Mouse (Mus musculus): Measurements from ENCODE around the gene Igdcc4. TPM values are rescaled to one million over a fixed set of nuclear protein-coding genes. Genes with fewer than 3 reads are reported as not detected.

The Igdcc4 gene
- polyA plus RNA-seq, 1 experiment from 2014 or later: 13.5 TPM

DNA sequence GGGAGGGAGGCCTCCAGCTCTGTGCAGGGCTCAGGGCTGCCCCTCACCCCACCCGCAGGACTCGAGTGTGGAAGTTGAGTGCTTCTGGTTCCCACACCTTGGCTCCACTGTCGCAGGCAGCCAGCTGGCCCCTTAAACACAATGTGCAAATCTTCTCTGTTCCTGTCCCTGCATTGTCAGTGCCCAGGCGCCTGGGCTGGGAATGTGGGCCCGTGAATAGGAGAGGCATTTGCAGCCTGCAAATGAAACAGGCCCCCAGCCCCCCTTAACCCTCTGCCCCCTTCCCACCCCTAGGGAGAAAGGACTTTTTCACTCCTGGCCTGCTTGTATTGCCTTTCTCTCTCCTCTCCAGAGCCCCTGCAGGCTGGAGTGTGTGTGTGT lies 52.0 kb downstream of the Igdcc4 start:
- Histone ChIP-seq H3K9ac (ENCODE audit: low read length) (no peak overlapping the region), H3K4me2 (ENCODE audit: low read depth, severe bottlenecking) (no peak overlapping the region), H3K36me3 (ENCODE audit: control insufficient read depth, insufficient read depth, low read length) (no peaks in the 10 kb centered on the region), H3K9me3 (ENCODE audit: control insufficient read depth, low read length) (no peaks in the 10 kb centered on the region), H3K27ac (replicated peaks; ENCODE audit: low read depth, low read length) (peak overlapping the region; percentile 24), H3K4me1 (ENCODE audit: control insufficient read depth, insufficient read depth, low read length) (peaks cover 46% of the 10 kb centered on the region), H3K4me3 (ENCODE audit: low read depth, low read length) (no peak overlapping the region), H3K27me3 (ENCODE audit: control insufficient read depth, insufficient read depth, low read length) (no peaks in the 10 kb centered on the region)
- 0 out of 2 replicates have a peak, but pooled peaks have one; percentile 14 for ATAC-seq (ENCODE audit: insufficient number of reproducible peaks, low FRiP score, low TSS enrichment, low read depth)
- no peak for DNase-seq (ENCODE audit: low spot score)
- WGBS: 9% methylated on average over 5 of the region's 5 CpGs

- 41% methylated on average over 9 of the region's 9 CpGs for WGBS
- DNase-seq (ENCODE audit: low spot score) (no peak), ATAC-seq (ENCODE audit: insufficient number of reproducible peaks, low FRiP score, low TSS enrichment, low read depth) (no peak)
- H3K4me2 ChIP-seq (ENCODE audit: low read depth, severe bottlenecking): no peak overlapping the region
- peaks cover 48% of the 10 kb centered on the region for H3K4me1 ChIP-seq (ENCODE audit: control insufficient read depth, insufficient read depth, low read length)
- peak overlapping the region; percentile 24; the same call in 1 of the 2 replicates for H3K27ac ChIP-seq (replicated peaks; ENCODE audit: low read depth, low read length)
- no peak overlapping the region for H3K4me3 ChIP-seq (ENCODE audit: low read depth, low read length)
- H3K9ac ChIP-seq (ENCODE audit: low read length): no peak overlapping the region
- no peaks in the 10 kb centered on the region for H3K9me3 ChIP-seq (ENCODE audit: control insufficient read depth, low read length)
- no peaks in the 10 kb centered on the region for H3K36me3 ChIP-seq (ENCODE audit: control insufficient read depth, insufficient read depth, low read length)
- no peaks in the 10 kb centered on the region for H3K27me3 ChIP-seq (ENCODE audit: control insufficient read depth, insufficient read depth, low read length)
Measured at GRCm38 (mm10) chr9:65154692-65155455, 53.6 kb downstream of the Igdcc4 start.

- Histone ChIP-seq H3K4me3 (ENCODE audit: low read depth, low read length) (no peak overlapping the region), H3K27ac (replicated peaks; ENCODE audit: low read depth, low read length) (no peak overlapping the region; the same call in 1 of the 2 replicates), H3K4me2 (ENCODE audit: low read depth, severe bottlenecking) (no peak overlapping the region), H3K9ac (ENCODE audit: low read length) (no peak overlapping the region; the same call in 1 of the 2 replicates), H3K36me3 (ENCODE audit: control insufficient read depth, insufficient read depth, low read length) (no peaks in the 10 kb centered on the region), H3K27me3 (ENCODE audit: control insufficient read depth, insufficient read depth, low read length) (no peaks in the 10 kb centered on the region), H3K9me3 (ENCODE audit: control insufficient read depth, low read length) (no peaks in the 10 kb centered on the region), H3K4me1 (ENCODE audit: control insufficient read depth, insufficient read depth, low read length) (peaks cover 51% of the 10 kb centered on the region)
- DNase-seq (ENCODE audit: low spot score) (no peak), ATAC-seq (ENCODE audit: insufficient number of reproducible peaks, low FRiP score, low TSS enrichment, low read depth) (no peak)
- WGBS: 11% methylated on average over 8 of the region's 8 CpGs
Measured at GRCm38 (mm10) chr9:65156604-65157003, 55.3 kb downstream of the Igdcc4 start.

- Histone ChIP-seq H3K4me2 (ENCODE audit: low read depth, severe bottlenecking) (no peak overlapping the region), H3K27me3 (ENCODE audit: control insufficient read depth, insufficient read depth, low read length) (no peaks in the 10 kb centered on the region), H3K9ac (ENCODE audit: low read length) (no peak overlapping the region), H3K36me3 (ENCODE audit: control insufficient read depth, insufficient read depth, low read length) (no peaks in the 10 kb centered on the region), H3K4me3 (ENCODE audit: low read depth, low read length) (no peak overlapping the region), H3K4me1 (ENCODE audit: control insufficient read depth, insufficient read depth, low read length) (peaks cover 61% of the 10 kb centered on the region), H3K9me3 (ENCODE audit: control insufficient read depth, low read length) (no peaks in the 10 kb centered on the region), H3K27ac (replicated peaks; ENCODE audit: low read depth, low read length) (no peak overlapping the region)
- ATAC-seq (ENCODE audit: insufficient number of reproducible peaks, low FRiP score, low TSS enrichment, low read depth) (no peak), DNase-seq (ENCODE audit: low spot score) (peak; percentile 54)
- WGBS: 24% methylated on average over 6 of the region's 6 CpGs
Measured at GRCm38 (mm10) chr9:65157631-65158030, 56.3 kb downstream of the Igdcc4 start.

DNA sequence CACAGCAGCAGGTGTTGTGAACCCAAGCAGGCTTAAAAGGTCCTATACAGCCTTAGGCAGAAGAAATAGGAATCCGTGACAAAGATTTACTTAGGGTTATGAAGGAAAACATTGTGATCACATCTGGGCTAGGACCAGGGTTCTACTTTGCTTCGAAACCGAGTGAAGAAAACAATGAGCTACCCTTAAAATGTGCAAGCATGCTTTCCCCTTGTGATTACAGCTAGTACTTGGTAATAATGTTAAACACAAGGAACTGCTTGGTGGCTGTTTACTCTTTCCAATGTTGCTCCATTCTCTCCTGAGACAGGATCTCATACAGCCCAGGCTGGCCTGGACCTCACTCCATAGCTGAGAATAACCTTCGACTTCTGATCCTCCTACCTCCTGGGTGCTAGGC lies 59.9 kb downstream of the Igdcc4 start:
- 43% methylated on average over 4 of the region's 4 CpGs for WGBS
- DNase-seq (ENCODE audit: low spot score): no peak
- H3K9me3 ChIP-seq (ENCODE audit: control insufficient read depth, low read length): no peaks in the 10 kb centered on the region
- no peak overlapping the region for H3K4me3 ChIP-seq (ENCODE audit: low read depth, low read length)
- ATAC-seq (ENCODE audit: insufficient number of reproducible peaks, low FRiP score, low TSS enrichment, low read depth): no peak
- no peaks in the 10 kb centered on the region for H3K27me3 ChIP-seq (ENCODE audit: control insufficient read depth, insufficient read depth, low read length)
- no peak overlapping the region for H3K27ac ChIP-seq (replicated peaks; ENCODE audit: low read depth, low read length)
- no peaks in the 10 kb centered on the region for H3K36me3 ChIP-seq (ENCODE audit: control insufficient read depth, insufficient read depth, low read length)
- peaks cover 53% of the 10 kb centered on the region for H3K4me1 ChIP-seq (ENCODE audit: control insufficient read depth, insufficient read depth, low read length)
- no peak overlapping the region for H3K4me2 ChIP-seq (ENCODE audit: low read depth, severe bottlenecking)
- H3K9ac ChIP-seq (ENCODE audit: low read length): no peak overlapping the region

GRCm38 (mm10) chr9:65161881-65162280 lies 60.6 kb downstream of the Igdcc4 start:
- Histone ChIP-seq H3K27me3 (ENCODE audit: control insufficient read depth, insufficient read depth, low read length) (no peaks in the 10 kb centered on the region), H3K4me1 (ENCODE audit: control insufficient read depth, insufficient read depth, low read length) (peaks cover 51% of the 10 kb centered on the region), H3K4me2 (ENCODE audit: low read depth, severe bottlenecking) (peak overlapping the region; percentile 80; the same call in 1 of the 2 replicates), H3K9me3 (ENCODE audit: control insufficient read depth, low read length) (no peaks in the 10 kb centered on the region), H3K36me3 (ENCODE audit: control insufficient read depth, insufficient read depth, low read length) (no peaks in the 10 kb centered on the region), H3K27ac (replicated peaks; ENCODE audit: low read depth, low read length) (peak overlapping the region; percentile 82; the same call in 1 of the 2 replicates), H3K9ac (ENCODE audit: low read length) (no peak overlapping the region), H3K4me3 (ENCODE audit: low read depth, low read length) (no peak overlapping the region)
- ATAC-seq (ENCODE audit: insufficient number of reproducible peaks, low FRiP score, low TSS enrichment, low read depth) (no peak), DNase-seq (ENCODE audit: low spot score) (no peak)
- WGBS: 15% methylated on average over 8 of the region's 8 CpGs

GRCm38 (mm10) chr9:65162711-65163639 lies 61.7 kb downstream of the Igdcc4 start:
- DNase-seq (ENCODE audit: low spot score) (peak; percentile 81), ATAC-seq (ENCODE audit: insufficient number of reproducible peaks, low FRiP score, low TSS enrichment, low read depth) (peak; percentile 60)
- WGBS: under 1% methylated on average over 46 of the region's 69 CpGs
- Histone ChIP-seq H3K9ac (ENCODE audit: low read length) (peak overlapping the region; percentile 67), H3K4me2 (ENCODE audit: low read depth, severe bottlenecking) (peak overlapping the region; percentile 80), H3K27ac (replicated peaks; ENCODE audit: low read depth, low read length) (peak overlapping the region; percentile 82), H3K27me3 (ENCODE audit: control insufficient read depth, insufficient read depth, low read length) (no peaks in the 10 kb centered on the region), H3K36me3 (ENCODE audit: control insufficient read depth, insufficient read depth, low read length) (no peaks in the 10 kb centered on the region), H3K4me3 (ENCODE audit: low read depth, low read length) (peak overlapping the region; percentile 34), H3K9me3 (ENCODE audit: control insufficient read depth, low read length) (no peaks in the 10 kb centered on the region), H3K4me1 (ENCODE audit: control insufficient read depth, insufficient read depth, low read length) (peaks cover 50% of the 10 kb centered on the region)

DNA sequence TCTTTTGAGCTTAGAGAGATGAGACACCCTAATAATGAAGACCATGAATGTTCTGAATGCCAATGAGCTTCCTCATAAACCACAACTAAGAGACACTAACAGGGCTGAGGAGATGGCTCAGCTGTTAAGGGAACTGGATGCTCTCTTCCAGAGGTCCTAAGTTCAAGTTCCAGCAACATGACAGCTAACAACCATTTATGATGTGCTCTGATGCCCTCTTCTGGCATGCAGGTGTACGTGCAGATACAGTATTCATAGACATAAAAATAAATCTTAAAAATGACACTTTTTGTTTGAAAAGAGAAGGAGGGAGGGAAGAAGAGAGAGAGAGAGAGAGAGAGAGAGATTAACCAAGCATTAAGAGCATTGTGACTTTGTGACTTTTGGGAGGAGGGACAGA lies 63.6 kb downstream of the Igdcc4 start:
- Histone ChIP-seq H3K27ac (replicated peaks; ENCODE audit: low read depth, low read length) (no peak overlapping the region), H3K36me3 (ENCODE audit: control insufficient read depth, insufficient read depth, low read length) (no peaks in the 10 kb centered on the region), H3K9ac (ENCODE audit: low read length) (no peak overlapping the region), H3K4me2 (ENCODE audit: low read depth, severe bottlenecking) (no peak overlapping the region), H3K4me1 (ENCODE audit: control insufficient read depth, insufficient read depth, low read length) (peaks cover 62% of the 10 kb centered on the region), H3K27me3 (ENCODE audit: control insufficient read depth, insufficient read depth, low read length) (no peaks in the 10 kb centered on the region), H3K9me3 (ENCODE audit: control insufficient read depth, low read length) (no peaks in the 10 kb centered on the region), H3K4me3 (ENCODE audit: low read depth, low read length) (no peak overlapping the region)
- 17% methylated on average over 1 of the region's 1 CpGs for WGBS
- ATAC-seq (ENCODE audit: insufficient number of reproducible peaks, low FRiP score, low TSS enrichment, low read depth) (no peak), DNase-seq (ENCODE audit: low spot score) (no peak)

Measured in limb, embryonic 11.5 days (tissue).